Mouse (Mus musculus) lung, adult 10 weeks (tissue): ENCODE data around the gene Abcb1a. TPM values are rescaled to one million over a fixed set of nuclear protein-coding genes. Genes with fewer than 3 reads are reported as not detected.

ENCODE experiments used
- polyA plus RNA-seq: library from polyadenylated mRNA; stranded (reverse); fragments of 350-450 nt; fragmentation: Illumina TruSeq; extraction: RNeasy Lipid Tissue Mini Kit (QIAGEN cat#74804); gene quantifications from one replicate; pipeline ENCODE4 v1.2.3, GENCODE M21; 2014; ENCODE audit warnings: low read depth, low replicate concordance; ENCODE audit not compliant: insufficient read depth

Gene Abcb1a
- polyA plus RNA-seq, result 12.6 TPM

DNA sequence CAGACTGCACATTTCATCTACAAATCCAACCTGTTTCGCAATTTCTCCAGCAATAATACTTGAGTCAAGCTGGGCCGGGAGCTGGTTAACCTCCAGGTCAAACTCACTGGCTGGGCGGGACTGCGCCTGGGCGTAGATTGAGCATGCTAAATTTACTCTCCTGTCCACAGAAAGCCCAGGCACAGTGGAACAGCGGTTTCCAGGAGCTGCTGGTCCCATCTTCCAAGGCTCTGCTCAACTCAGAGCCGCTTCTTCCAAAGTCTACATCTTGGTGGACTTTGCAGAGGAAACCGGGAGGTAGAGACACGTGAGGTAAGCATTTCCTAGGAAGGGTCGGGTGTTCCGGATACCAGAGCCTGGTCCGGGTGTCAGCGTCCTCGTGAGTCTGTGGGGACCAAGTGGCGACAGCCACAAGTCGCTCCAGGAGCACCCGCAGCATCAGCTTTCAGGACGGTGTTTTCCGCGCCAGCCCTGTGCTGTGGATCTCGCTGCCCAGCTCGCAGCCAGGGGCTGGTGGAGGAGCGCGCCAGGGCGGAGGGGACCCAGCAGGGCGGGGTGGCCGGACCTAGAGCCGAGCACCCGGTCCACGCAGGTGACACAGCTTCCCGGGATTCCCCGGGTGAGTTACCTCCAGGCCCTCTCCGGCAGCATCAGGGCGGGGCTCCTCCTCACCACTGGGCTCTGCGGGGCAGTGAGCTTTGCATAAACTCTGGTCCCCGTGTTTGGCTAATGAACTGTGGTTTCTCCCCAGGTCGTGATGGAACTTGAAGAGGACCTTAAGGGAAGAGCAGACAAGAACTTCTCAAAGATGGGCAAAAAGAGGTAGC lies at the start of gene Abcb1a:
Gene Abcb1a, plus strand, starts transcription at position 167 of the 827 bp plus-strand sequence.

DNA sequence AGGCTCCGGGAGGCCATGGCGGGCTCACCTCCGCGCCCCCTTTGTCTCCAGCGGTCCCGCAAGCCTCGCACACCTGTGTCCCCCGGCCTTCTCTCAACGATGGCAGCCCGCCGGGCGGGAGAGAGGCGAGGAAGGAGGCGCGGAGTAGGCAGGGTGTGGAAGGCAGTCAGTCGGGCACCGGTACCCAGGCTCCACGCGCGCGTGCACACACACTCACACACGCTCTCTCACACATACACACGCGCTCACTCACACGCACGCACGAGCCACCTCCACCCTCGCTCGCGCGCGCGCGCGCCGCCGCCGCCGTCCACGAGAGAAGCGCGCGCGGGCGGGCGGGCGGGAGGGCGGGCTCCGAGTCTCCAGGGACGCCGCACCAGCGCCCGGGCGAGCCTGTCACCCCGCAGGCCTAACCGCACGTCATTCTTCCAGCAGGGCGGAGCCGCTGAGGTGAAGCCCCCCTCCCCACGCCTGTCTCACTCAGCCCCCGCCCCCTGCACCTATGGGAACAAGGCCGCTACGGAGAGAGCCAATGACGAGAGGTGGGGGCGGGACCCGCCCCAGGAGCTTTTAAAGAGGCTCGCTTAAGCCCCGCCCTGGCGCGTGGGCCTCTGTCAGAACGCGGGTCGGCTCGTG lies 37.2 kb upstream of the Abcb1a start, which contains the start of gene Rundc3b:
Gene Rundc3b, minus strand, starts transcription at position 357 of the 636 bp plus-strand sequence.

Other genes with a start within 250 kb of the Abcb1a start
- 3.2 TPM for gene Dbf4, start 237.4 kb upstream of the Abcb1a start, polyA plus RNA-seq
- gene Slc25a40, start 237.2 kb upstream of the Abcb1a start, polyA plus RNA-seq, result 4.3 TPM
- 0.39 TPM for gene Rundc3b, start 37.1 kb upstream of the Abcb1a start, polyA plus RNA-seq
- 1.8 TPM for gene Abcb1b, start 138.1 kb downstream of the Abcb1a start, polyA plus RNA-seq
- gene Abcb4, start 233.6 kb downstream of the Abcb1a start, polyA plus RNA-seq, result 0.20 TPM